Mouse (Mus musculus): Measurements from ENCODE around the gene Babam2.

- TF ChIP-seq POLR2A (IDR thresholded peaks at IDR 0.05; ENCODE audit: extremely low read depth, insufficient read depth, low read length): no peak
- no peak for TF ChIP-seq CTCF (IDR thresholded peaks at IDR 0.05; ENCODE audit: extremely low read depth, insufficient read depth, low read length)
These were observed 355.0 kb downstream of the Babam2 start for GRCm38 (mm10) chr5:32052467-32052866.
